Mouse (Mus musculus) kidney, adult 2 months (tissue): ENCODE measurements around the gene Anapc5. TPM values are rescaled to one million over a fixed set of nuclear protein-coding genes. Genes with fewer than 3 reads are reported as not detected.

ENCODE experiments used
- DNase-seq: peaks from one replicate; pipeline ENCODE4 v3.0.0; 2021
- H3K27ac ChIP-seq: fragments of 200-500 bp; 2 replicates; pipeline ENCODE4 v1.5.1; 2012; ENCODE audit warnings: low read depth, low read length, control low read depth, inconsistent platforms; ENCODE audit not compliant: insufficient read depth
- H3K27me3 ChIP-seq: fragments of 200-500 bp; replicated peaks from 2 replicates; pipeline ENCODE4 v1.6.1; 2012; ENCODE audit warnings: mild to moderate bottlenecking, moderate library complexity, low read length, inconsistent platforms; ENCODE audit not compliant: control insufficient read depth, insufficient read depth
- H3K36me3 ChIP-seq: fragments of 200-500 bp; 2 replicates; pipeline ENCODE4 v1.6.1; 2012; ENCODE audit warnings: mild to moderate bottlenecking, moderate library complexity, low read length, inconsistent platforms; ENCODE audit not compliant: control insufficient read depth, insufficient read depth
- H3K4me1 ChIP-seq: fragments of 200-500 bp; 2 replicates; pipeline ENCODE4 v1.6.1; 2011; ENCODE audit warnings: low read length; ENCODE audit not compliant: control insufficient read depth, insufficient read depth
- H3K4me3 ChIP-seq: fragments of 200-500 bp; 2 replicates; pipeline ENCODE4 v1.5.1; 2011; ENCODE audit warnings: mild to moderate bottlenecking, low read depth, low read length, control low read depth; ENCODE audit not compliant: insufficient read depth
- CTCF ChIP-seq: fragments of 200-500 bp; conservative IDR thresholded peaks from 2 replicates; pipeline ENCODE4 v1.5.1; 2011; ENCODE audit warnings: low read depth, mild to moderate bottlenecking, control low read depth, low read length, moderate library complexity, mixed read lengths; ENCODE audit not compliant: insufficient read depth, insufficient read length
- POLR2A ChIP-seq: fragments of 200-500 bp; IDR thresholded peaks from one replicate; pipeline ENCODE4 v1.6.1; 2011; ENCODE audit warnings: low read depth, low read length, control low read depth
- WGBS: fragments of 180-500 bp; shearing (Covaris S2); methylation state at CpG from one replicate; pipeline ENCODE4 v1.1.7; 2018; 5-methylcytosine and 5-hydroxymethylcytosine counted together
- polyA plus RNA-seq: library from polyadenylated mRNA; depleted of rRNA; stranded (reverse); fragments of >200 nt; gene quantifications from 2 replicates; pipeline ENCODE4 v1.2.3, GENCODE M21; 2012; rRNA removed

The Anapc5 gene
- 209 and 220 TPM in 2 replicates for polyA plus RNA-seq

DNA sequence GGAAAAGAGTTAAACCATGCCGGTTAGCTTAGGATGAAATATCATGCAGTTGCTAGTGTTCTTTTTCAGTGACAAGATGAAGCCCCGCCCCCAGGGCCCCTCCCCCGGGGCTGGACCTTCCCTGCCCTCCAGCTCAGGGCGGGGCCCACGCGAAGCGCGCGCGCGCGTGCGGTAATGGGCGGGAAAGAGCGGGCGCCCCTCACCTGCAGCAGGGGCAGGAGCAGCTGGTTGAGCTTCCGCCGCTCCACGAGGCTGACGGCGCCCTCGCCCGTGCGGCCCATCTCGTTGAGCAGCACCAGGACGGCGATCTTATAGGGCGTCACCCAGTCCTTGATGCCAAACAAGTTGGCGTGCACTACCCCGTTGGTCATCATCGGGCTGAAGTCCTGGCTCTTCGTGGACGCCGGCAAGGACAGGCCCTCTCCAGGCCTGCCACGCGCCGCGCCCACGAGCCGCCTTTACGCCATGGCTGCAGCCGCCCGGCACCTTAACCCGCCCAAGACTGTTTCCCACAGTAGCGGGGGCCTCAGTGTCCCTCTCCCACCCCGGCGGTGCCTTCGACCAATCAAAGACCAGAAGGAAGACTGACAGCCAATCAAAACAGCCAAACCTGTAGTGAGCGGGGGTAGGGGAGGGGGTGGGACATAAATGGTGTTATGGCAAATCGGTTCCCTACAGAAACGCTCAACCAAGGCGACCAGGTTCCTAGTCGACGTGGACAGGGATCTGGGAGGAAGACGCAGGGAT lies at the start of gene Anapc5:
Anapc5 (minus strand) TSS at position 563 of the 747 bp plus-strand sequence.
- Histone ChIP-seq H3K27me3 (no peaks in the 10 kb centered on the region), H3K4me1 (0 out of 2 replicates have a peak, but pooled peaks cover 4% of the 10 kb centered on the region), H3K36me3 (peaks cover 2% of the 10 kb centered on the region; the same call in 1 of the 2 replicates), H3K4me3 (peak within 1 kb of the TSS; percentile 76), H3K27ac (peak within 1 kb of the TSS; percentile 81)
- WGBS = under 1% methylated on average over 55 of the region's 55 CpGs
- peak; percentile 28 for TF ChIP-seq POLR2A
- TF ChIP-seq CTCF = no peak
- peak; percentile 97 for DNase-seq

DNA sequence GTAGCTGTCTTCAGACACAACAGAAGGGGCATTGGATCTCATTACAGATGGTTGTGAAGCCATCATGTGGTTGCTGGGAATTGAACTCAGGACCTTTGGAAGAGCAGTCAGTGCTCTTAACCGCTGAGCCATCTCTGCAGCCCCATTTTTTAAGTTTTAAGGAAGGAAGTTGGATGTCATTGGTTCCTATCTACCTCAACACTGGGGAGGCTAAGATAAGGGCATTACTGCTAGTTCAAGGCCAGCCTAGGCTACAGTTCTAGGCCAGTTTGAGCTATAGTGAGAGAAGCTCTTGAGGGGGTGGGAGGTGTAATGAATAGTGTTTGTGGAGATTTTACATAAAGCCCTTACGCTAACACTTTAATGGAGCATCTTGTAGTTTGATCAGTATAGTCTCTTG lies 41.9 kb upstream of the Anapc5 start:
- 95% methylated on average over 2 of the region's 2 CpGs for WGBS
- TF ChIP-seq CTCF (no peak), POLR2A (no peak)
- Histone ChIP-seq H3K27ac (no peak overlapping the region), H3K36me3 (peaks cover 8% of the 10 kb centered on the region), H3K27me3 (no peaks in the 10 kb centered on the region), H3K4me1 (no peaks in the 10 kb centered on the region), H3K4me3 (no peak overlapping the region)
- DNase-seq = no peak

DNA sequence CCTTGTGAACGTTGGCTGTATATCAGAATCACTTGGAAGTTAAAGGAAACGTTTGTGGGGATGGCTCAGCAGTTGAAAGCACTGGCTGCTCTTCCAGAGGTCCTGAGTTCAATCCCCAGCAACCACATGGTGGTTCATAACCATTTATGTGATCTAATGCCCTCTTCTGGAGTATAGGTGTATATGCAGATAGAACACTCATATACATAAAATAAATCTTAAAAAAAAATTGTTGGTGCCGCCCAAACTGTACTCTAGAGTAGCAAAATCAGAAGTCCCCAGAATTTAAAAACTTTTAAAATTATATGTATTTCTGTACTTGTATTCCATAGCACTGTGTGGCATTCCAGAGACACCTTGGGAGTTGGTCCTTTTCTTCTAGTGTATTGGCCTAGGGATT lies 34.7 kb upstream of the Anapc5 start:
- no peak for DNase-seq
- Histone ChIP-seq H3K4me3 (no peak overlapping the region), H3K27me3 (no peaks in the 10 kb centered on the region), H3K36me3 (no peaks in the 10 kb centered on the region), H3K27ac (no peak overlapping the region), H3K4me1 (peaks cover 2% of the 10 kb centered on the region; the same call in 1 of the 2 replicates)
- WGBS = 43% methylated on average over 3 of the region's 3 CpGs
- TF ChIP-seq CTCF = no peak
- no peak for TF ChIP-seq POLR2A

DNA sequence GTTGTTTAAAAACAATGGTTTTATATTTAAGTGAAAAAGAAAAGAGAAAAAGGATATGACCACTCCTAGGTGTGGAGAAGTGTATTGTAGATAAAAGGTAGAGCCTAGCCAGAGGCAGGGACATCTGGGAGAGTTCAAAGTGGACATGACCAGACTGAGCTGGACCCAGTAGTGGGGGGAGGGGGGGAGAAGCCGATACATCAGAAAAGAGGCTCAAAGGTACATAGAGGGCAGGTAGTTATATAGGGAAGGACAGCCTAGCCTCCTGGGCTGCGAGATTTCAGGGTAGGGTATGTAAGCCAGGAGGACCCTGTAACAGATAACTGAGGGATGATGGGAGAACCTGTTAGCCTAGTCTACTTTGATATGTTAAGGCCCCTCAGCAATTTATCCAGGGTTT lies 31.5 kb upstream of the Anapc5 start:
- Histone ChIP-seq H3K4me1 (peaks cover 6% of the 10 kb centered on the region; the same call in 1 of the 2 replicates), H3K27me3 (no peaks in the 10 kb centered on the region), H3K36me3 (no peaks in the 10 kb centered on the region), H3K27ac (no peak overlapping the region), H3K4me3 (no peak overlapping the region)
- DNase-seq = no peak
- TF ChIP-seq POLR2A (no peak), CTCF (no peak)
- WGBS = 45% methylated on average over 2 of the region's 2 CpGs

DNA sequence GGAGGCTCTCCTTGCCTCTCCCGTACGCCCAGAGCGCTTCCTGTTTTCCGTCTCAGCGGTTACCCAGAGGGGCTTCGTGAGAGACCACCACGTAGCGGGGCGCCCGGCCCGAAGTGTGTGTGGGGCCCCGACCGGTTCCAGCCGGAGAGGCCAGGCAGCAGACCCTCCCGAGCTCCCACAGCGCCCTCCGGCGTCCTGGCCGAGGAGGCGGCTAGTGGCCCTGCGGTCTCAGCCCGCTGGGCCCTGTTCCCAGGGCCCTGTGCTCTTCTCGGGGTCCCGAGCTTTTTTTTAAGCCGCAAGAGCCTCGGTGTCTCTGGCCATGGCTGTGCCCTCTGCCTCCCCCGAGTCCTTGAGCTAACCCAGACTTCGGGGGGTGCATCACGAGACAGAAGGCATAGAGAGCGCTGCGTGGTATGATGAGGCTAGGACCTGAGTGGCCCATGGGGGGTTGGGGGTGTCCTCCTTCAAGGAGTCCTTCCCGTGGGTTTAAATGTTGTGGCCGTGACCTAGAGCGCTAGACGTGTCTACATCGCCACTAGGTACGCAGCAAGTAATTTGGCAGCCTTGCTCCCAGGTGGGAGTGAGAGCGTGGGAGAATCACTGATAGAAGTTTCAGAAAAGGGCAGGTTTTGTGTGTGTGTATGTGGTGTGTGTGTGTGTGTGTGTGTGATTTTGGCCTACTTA lies 29.3 kb upstream of the Anapc5 start:
- Histone ChIP-seq H3K36me3 (no peaks in the 10 kb centered on the region), H3K27me3 (no peaks in the 10 kb centered on the region), H3K27ac (peak overlapping the region; percentile 74), H3K4me3 (peak overlapping the region; percentile 88), H3K4me1 (peaks cover 6% of the 10 kb centered on the region; the same call in 1 of the 2 replicates)
- WGBS = 1% methylated on average over 38 of the region's 38 CpGs
- no peak for DNase-seq
- 0 out of 2 replicates have a peak, but pooled peaks have one; percentile 18 for TF ChIP-seq CTCF
- TF ChIP-seq POLR2A = no peak

DNA sequence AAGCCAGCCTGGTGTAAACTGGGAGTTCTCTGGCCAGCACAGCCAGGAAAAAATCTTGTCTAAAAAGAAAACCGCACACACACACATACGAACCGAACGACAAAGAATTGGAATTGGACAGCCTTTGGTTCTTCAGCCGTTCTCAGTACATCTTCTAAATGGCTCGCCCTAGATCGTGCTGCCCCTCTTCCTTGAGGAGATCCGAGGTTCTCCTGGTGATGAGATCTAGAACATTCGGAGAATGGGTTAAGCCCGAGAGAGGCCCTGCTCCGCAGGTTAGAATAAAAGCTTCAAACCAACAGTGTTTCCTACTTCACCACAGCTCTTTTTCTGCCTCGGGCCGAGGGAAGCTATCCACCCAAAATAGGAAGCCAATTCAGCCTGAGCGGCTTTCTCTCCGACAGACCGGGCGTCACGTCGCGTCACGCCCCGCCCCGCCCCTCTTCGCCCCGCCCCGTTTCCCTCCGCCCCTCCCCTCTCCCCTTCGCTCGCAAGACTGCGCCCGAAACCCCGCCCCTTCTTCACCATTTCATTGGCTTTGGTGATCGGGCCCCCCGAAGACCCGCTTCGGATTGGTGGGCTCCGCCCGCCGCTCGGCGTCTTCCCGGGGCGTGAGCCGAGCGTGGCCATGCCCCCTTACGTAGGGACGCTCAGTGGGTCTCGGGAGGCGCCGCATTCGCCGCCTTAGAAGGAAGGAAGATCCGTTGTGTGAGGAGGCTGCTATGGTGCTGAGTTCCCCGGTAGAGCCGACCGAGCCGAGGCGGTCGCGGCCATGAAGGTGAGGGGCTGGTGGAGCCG lies 28.6 kb upstream of the Anapc5 start, which contains the start of gene Rnf34:
Rnf34 (plus strand) TSS at position 528 of the 798 bp plus-strand sequence.
- peak within 1 kb of the TSS; percentile 88 for H3K4me3 ChIP-seq
- H3K27me3 ChIP-seq = no peaks in the 10 kb centered on the region
- TF ChIP-seq POLR2A (peak; percentile 92), CTCF (no peak)
- H3K27ac ChIP-seq = peak within 1 kb of the TSS; percentile 74
- peaks cover 6% of the 10 kb centered on the region; the same call in 1 of the 2 replicates for H3K4me1 ChIP-seq
- no peaks in the 10 kb centered on the region for H3K36me3 ChIP-seq
- peak; percentile 99 for DNase-seq
- 1% methylated on average over 61 of the region's 61 CpGs for WGBS
